Mouse (Mus musculus) intestine, postnatal 0 days (tissue): ENCODE data around the gene Cdk14. TPM values are rescaled to one million over a fixed set of nuclear protein-coding genes. Genes with fewer than 3 reads are reported as not detected.

Experiments
- ATAC-seq: fragments of 200-750 bp; cut with Nextera tagmentation; 2 replicates; pipeline ENCODE4 v1.8.0; 2017; ENCODE audit warnings: mild to moderate bottlenecking, moderate TSS enrichment, moderate library complexity
- H3K27ac ChIP-seq: fragments of 300-500 bp; sonication (generic); 2 replicates; pipeline ENCODE4 v1.5.1; 2014; ENCODE audit warnings: mild to moderate bottlenecking, low read depth, low read length, moderate library complexity
- H3K27me3 ChIP-seq: fragments of 300-500 bp; sonication (generic); replicated peaks from 2 replicates; pipeline ENCODE4 v1.6.1; 2014; ENCODE audit warnings: low read length, mixed read lengths; ENCODE audit not compliant: control insufficient read depth, insufficient read depth
- H3K36me3 ChIP-seq: fragments of 300-500 bp; sonication (generic); 2 replicates; pipeline ENCODE4 v1.6.1; 2014; ENCODE audit warnings: mild to moderate bottlenecking, moderate library complexity; ENCODE audit not compliant: control insufficient read depth, insufficient read depth
- H3K4me1 ChIP-seq: fragments of 300-500 bp; sonication (generic); replicated peaks from 2 replicates; pipeline ENCODE4 v1.6.1; 2014; ENCODE audit warnings: antibody characterized with exemption, low read length, mixed read lengths; ENCODE audit not compliant: control insufficient read depth, insufficient read depth
- H3K4me2 ChIP-seq: fragments of 300-500 bp; sonication (generic); replicated peaks from 2 replicates; pipeline ENCODE4 v1.6.1; 2014; ENCODE audit warnings: low read depth, mild to moderate bottlenecking, moderate library complexity
- H3K4me3 ChIP-seq: fragments of 300-500 bp; sonication (generic); 2 replicates; pipeline ENCODE4 v1.5.1; 2014; ENCODE audit warnings: low read depth, low read length
- H3K9ac ChIP-seq: fragments of 300-500 bp; sonication (generic); 2 replicates; pipeline ENCODE4 v1.6.1; 2014; ENCODE audit warnings: mild to moderate bottlenecking, low read depth, low read length
- H3K9me3 ChIP-seq: fragments of 300-500 bp; sonication (generic); 2 replicates; pipeline ENCODE4 v1.6.1; 2016; ENCODE audit warnings: mixed run types; ENCODE audit not compliant: control insufficient read depth
- CTCF ChIP-seq: sonication (generic); IDR thresholded peaks from 2 replicates; pipeline ENCODE4 v1.5.1; 2016; ENCODE audit warnings: low read depth, mild to moderate bottlenecking, control low read depth, antibody characterized with exemption, moderate library complexity
- WGBS: fragments of 180-500 bp; shearing (Covaris S2); extraction: QIAGEN DNeasy Blood & Tissue Kit; methylation state at CpG from one replicate; pipeline ENCODE4 v1.1.7; 2014; 5-methylcytosine and 5-hydroxymethylcytosine counted together
- polyA plus RNA-seq: library from polyadenylated mRNA; unstranded; fragments of >200 nt; fragmentation: Nextera tagmentation; extraction: Ambion mirVana; gene quantifications from 2 replicates; pipeline ENCODE4 v1.2.1, GENCODE M21; 2015

The Cdk14 gene
- polyA plus RNA-seq, 1 experiment from 2014 or later = 4.4 TPM

DNA sequence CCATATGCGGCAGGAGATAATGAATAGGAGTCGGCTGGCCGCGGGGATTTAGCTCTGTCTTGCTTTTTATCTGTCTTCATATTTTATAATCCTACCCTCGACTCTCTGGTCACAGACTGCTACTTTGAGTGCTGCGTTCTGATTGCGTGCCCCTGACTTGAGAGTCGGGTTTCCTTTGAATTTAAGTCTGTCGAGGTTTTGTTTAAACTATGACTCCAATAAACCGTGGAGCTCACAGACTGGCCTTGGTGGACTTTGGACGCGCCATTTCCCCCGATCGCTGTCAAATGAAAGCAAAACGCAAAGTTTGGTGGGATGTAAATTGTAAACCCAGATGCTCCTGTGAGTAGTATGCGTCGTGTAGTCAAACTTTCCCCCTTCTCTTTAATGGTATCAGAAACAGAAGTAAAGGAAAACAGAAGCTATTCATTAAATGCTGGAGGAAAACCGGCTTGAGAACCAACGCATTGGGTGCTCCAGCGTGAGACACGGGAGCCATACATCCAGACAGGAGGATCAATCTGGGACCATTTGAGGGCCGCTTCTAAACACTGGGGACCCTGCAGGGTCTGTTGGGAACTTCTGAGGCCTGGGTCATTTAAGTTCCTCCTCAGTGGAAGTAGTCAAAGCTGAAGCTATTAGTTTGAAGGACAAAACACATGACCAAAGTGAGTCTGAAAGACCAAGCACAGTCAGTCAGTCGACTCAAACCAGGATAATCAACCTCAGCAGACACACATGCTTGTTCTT is 661.6 kb downstream of the Cdk14 start:
- H3K27ac ChIP-seq = peak overlapping the region; percentile 89
- H3K36me3 ChIP-seq = no peaks in the 10 kb centered on the region
- under 1% methylated on average over 23 of the region's 23 CpGs for WGBS
- TF ChIP-seq CTCF = no peak
- 0 out of 2 replicates have a peak, but pooled peaks cover 12% of the 10 kb centered on the region for H3K27me3 ChIP-seq
- H3K4me3 ChIP-seq = peak overlapping the region; percentile 70
- H3K4me1 ChIP-seq = no peaks in the 10 kb centered on the region
- H3K9ac ChIP-seq = peak overlapping the region; percentile 70
- H3K9me3 ChIP-seq = no peaks in the 10 kb centered on the region
- ATAC-seq = peak; percentile 59
- peak overlapping the region; percentile 83 for H3K4me2 ChIP-seq

DNA sequence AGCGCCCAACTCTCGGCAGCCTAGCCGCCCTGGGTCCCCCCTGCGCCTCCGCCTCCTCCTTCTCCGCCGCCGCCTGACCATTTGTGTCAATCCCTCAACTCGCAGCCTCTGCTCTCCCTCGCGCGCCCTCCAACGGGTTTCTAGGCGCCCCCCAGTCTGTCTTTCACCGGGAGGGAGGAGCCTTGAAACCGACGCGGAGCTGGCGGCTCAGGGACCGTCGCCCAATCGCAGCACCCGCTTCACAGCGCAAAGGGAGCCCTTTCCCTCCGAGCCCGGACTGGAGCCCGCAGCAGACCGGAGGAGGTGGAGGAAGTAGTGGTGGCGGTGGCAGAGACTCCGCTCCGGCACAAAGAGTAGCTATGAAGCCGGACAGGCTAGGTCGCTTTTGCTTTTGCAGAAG is 662.2 kb downstream of the Cdk14 start, which contains the start of gene Fzd1:
Fzd1 (minus strand) TSS at position 134 of the 400 bp plus-strand sequence.
- peak within 1 kb of the TSS; percentile 70 for H3K9ac ChIP-seq
- no peaks in the 10 kb centered on the region for H3K36me3 ChIP-seq
- ATAC-seq = peak; percentile 90
- H3K9me3 ChIP-seq = no peaks in the 10 kb centered on the region
- peak within 1 kb of the TSS; percentile 83 for H3K4me2 ChIP-seq
- WGBS = under 1% methylated on average over 32 of the region's 33 CpGs
- H3K4me3 ChIP-seq = peak within 1 kb of the TSS; percentile 70
- TF ChIP-seq CTCF = peak; percentile 52
- H3K4me1 ChIP-seq = no peaks in the 10 kb centered on the region
- H3K27me3 ChIP-seq = 0 out of 2 replicates have a peak, but pooled peaks cover 12% of the 10 kb centered on the region
- peak within 1 kb of the TSS; percentile 89 for H3K27ac ChIP-seq

DNA sequence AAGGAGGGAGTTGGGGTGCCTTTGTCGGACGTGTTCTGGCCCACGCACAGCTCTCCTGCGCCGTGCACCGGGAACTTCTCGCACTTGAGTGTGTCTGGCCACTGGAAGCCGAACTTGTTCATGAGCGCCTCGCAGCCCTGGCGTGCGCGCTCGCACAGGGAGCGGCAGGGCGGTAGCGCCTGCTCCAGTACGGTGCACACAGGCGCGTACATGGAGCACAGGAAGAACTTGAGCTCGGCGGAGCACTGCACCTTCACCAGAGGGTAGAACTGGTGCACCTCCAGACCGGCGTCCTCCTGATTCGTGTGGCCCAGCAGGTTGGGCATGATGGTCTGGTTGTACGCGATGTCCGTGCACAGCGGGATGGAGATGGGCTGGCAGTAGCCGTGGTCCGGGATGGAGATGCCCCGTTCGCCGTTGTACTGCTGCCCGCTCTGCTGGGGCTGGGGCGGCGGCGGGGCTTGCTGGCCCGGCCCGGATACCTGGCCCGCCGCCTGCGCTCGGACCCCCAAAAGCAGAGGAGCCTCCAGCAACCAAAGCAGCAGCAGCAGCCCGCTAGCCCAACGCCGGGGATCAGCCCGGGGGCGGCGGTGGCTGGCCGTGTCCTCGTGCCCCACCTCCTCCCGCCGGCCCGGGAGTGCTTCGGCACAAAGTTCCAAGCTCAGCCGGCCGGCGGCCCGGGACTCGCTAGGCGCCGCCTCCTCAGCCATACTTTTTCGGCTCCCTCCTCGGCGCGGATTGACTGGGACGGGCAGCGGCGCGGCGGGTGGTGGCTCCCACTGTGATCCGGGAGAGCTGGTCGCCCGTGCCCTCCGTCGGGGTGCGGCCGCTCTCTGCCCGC is 663.0 kb downstream of the Cdk14 start:
- Histone ChIP-seq H3K36me3 (no peaks in the 10 kb centered on the region), H3K4me2 (peak overlapping the region; percentile 83), H3K9me3 (no peaks in the 10 kb centered on the region), H3K27ac (peak overlapping the region; percentile 89), H3K9ac (peak overlapping the region; percentile 70), H3K27me3 (0 out of 2 replicates have a peak, but pooled peaks cover 12% of the 10 kb centered on the region), H3K4me3 (peak overlapping the region; percentile 70), H3K4me1 (no peaks in the 10 kb centered on the region)
- peak; percentile 62 for ATAC-seq
- WGBS = under 1% methylated on average over 66 of the region's 80 CpGs
- no peak for TF ChIP-seq CTCF

DNA sequence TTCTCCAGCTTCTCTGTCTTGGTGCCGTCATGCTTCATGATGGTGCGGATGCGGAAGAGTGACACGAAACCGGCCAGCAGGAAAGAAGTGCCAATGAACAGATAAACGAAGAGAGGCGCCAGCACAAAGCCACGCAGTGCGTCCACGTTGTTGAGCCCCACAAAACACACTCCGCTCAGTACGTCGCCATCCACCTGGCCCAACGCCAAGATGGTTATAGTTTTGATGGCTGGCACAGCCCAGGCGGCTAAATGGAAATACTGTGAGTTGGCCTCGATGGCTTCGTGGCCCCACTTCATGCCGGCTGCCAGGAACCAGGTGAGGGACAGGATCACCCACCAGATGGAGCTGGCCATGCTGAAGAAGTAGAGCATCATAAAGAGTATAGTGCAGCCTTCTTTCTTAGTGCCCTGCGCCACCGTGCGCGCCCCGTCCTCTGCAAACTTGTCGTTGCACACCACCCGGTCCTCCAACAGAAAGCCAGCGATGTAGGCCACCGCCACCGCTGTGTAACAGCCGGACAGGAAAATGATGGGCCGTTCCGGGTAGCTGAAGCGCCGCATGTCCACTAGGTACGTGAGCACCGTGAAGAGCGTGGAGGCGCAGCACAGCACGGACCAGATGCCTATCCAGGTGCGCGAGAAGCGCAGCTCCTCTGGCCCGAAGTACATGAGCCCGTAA is 664.0 kb downstream of the Cdk14 start:
- H3K36me3 ChIP-seq = no peaks in the 10 kb centered on the region
- no peaks in the 10 kb centered on the region for H3K4me1 ChIP-seq
- WGBS = 8% methylated on average over 43 of the region's 43 CpGs
- H3K9me3 ChIP-seq = no peaks in the 10 kb centered on the region
- TF ChIP-seq CTCF = no peak; the same call in 1 of the 2 replicates
- peak overlapping the region; percentile 70 for H3K4me3 ChIP-seq
- peak overlapping the region; percentile 83 for H3K4me2 ChIP-seq
- H3K27me3 ChIP-seq = 0 out of 2 replicates have a peak, but pooled peaks cover 12% of the 10 kb centered on the region
- no peak overlapping the region for H3K27ac ChIP-seq
- ATAC-seq = no peak
- H3K9ac ChIP-seq = peak overlapping the region; percentile 70

DNA sequence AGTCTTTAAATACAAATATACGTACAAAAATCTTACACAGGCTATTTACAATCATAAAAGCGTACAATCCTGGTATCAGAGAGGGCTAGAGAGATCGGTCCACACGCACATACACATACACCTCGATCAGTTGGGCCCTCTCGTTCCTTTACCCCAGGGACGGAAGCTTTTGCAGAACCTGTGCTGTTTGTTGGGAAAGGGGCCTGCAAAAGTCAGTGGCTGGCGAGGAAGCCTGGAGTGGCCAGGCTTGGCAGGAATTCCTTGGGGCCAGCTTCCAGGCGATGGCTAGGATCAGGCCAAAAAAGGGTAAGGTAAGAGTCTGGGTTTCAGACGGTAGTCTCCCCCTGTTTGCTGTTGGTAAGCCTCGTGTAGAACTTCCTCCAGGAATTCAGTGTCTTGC is 664.8 kb downstream of the Cdk14 start:
- 0 out of 2 replicates have a peak, but pooled peaks cover 12% of the 10 kb centered on the region for H3K27me3 ChIP-seq
- H3K9me3 ChIP-seq = no peaks in the 10 kb centered on the region
- no peak overlapping the region for H3K27ac ChIP-seq
- no peak for TF ChIP-seq CTCF
- H3K4me2 ChIP-seq = peak overlapping the region; percentile 83
- H3K4me1 ChIP-seq = no peaks in the 10 kb centered on the region
- no peaks in the 10 kb centered on the region for H3K36me3 ChIP-seq
- WGBS = 52% methylated on average over 11 of the region's 11 CpGs
- H3K9ac ChIP-seq = no peak overlapping the region
- peak overlapping the region; percentile 70 for H3K4me3 ChIP-seq
- ATAC-seq = no peak
